Mouse (Mus musculus) spleen, adult 2 months (tissue): ENCODE data around the gene Grik4.

ENCODE experiments used
- CTCF ChIP-seq: fragments of 200-500 bp; IDR thresholded peaks from 2 replicates; pipeline ENCODE4 v1.5.1; 2011; ENCODE audit warnings: mild to moderate bottlenecking, inconsistent platforms; ENCODE audit not compliant: insufficient read depth, insufficient read length, insufficient replicate concordance; ENCODE audit errors: extremely low read depth
- POLR2A ChIP-seq: fragments of 200-500 bp; IDR thresholded peaks from 2 replicates; pipeline ENCODE4 v1.6.1; 2011; ENCODE audit warnings: low read depth, low read length, inconsistent platforms

DNA sequence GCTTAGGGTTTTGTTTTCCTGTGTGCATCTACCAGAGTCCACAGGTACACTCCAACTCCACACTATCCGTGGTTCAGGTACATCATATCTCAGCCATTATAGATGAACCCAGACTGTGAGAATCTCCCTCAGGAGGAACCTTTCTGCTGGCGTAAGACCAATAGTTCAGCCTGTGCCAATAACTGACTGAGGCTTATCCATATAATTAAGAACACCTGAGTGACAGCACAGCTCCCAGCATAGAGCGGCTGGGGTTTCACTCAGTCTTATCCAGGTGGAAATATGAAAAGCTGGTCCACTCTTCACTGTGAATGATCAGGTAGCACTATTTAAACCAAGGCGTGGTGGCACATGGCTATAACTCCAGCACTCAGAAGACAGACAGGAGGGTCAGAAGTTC is 440.6 kb downstream of the Grik4 start:
- TF ChIP-seq POLR2A (no peak), CTCF (no peak)
